Mouse (Mus musculus) hindbrain, embryonic 10.5 days (tissue): ENCODE measurements around the gene Fpr2. TPM values are rescaled to one million over a fixed set of nuclear protein-coding genes. Genes with fewer than 3 reads are reported as not detected.

Experiments used
- DNase-seq: peaks from one replicate; pipeline ENCODE4 v3.0.0-alpha.2; 2017; ENCODE audit warnings: low spot score
- H3K27ac ChIP-seq: fragments of 300-500 bp; sonication (generic); 2 replicates; pipeline ENCODE4 v1.5.1; 2016; ENCODE audit warnings: mild to moderate bottlenecking, moderate library complexity
- H3K27me3 ChIP-seq: fragments of 300-500 bp; sonication (generic); 2 replicates; pipeline ENCODE4 v1.6.1; 2016; ENCODE audit warnings: mild to moderate bottlenecking; ENCODE audit not compliant: poor library complexity, insufficient read depth, severe bottlenecking
- H3K36me3 ChIP-seq: fragments of 300-500 bp; sonication (generic); 2 replicates; pipeline ENCODE4 v1.6.1; 2016; ENCODE audit warnings: mild to moderate bottlenecking, moderate library complexity
- H3K4me1 ChIP-seq: fragments of 300-500 bp; sonication (generic); replicated peaks from 2 replicates; pipeline ENCODE4 v1.6.1; 2016; ENCODE audit warnings: mild to moderate bottlenecking
- H3K4me3 ChIP-seq: fragments of 300-500 bp; sonication (generic); 2 replicates; pipeline ENCODE4 v1.5.1; 2016; ENCODE audit warnings: mild to moderate bottlenecking, moderate library complexity
- H3K9me3 ChIP-seq: fragments of 300-500 bp; sonication (generic); 2 replicates; pipeline ENCODE4 v1.6.1; 2016; ENCODE audit warnings: mild to moderate bottlenecking, moderate library complexity
- WGBS: fragments of 180-500 bp; shearing (Covaris S2); methylation state at CpG from one replicate; pipeline ENCODE4 v1.1.7; 2016; 5-methylcytosine and 5-hydroxymethylcytosine counted together
- polyA plus RNA-seq: library from polyadenylated mRNA; unstranded; fragments of >200 nt; fragmentation: Nextera tagmentation; extraction: Ambion mirVana; gene quantifications from 2 replicates; pipeline ENCODE4 v1.2.1, GENCODE M21; 2016

Gene Fpr2
- polyA plus RNA-seq, 1 experiment from 2014 or later, result not detected

- 82% methylated on average over 1 of the region's 1 CpGs for WGBS
- no peaks in the 10 kb centered on the region for H3K9me3 ChIP-seq
These were observed 30.2 kb upstream of the Fpr2 start for GRCm38 (mm10) chr17:17857446-17857845.

GRCm38 (mm10) chr17:17860110-17860509 is 27.5 kb upstream of the Fpr2 start:
- WGBS, result 86% methylated on average over 3 of the region's 3 CpGs
- no peak overlapping the region for H3K27ac ChIP-seq
- no peaks in the 10 kb centered on the region; the same call in 1 of the 2 replicates for H3K36me3 ChIP-seq
- DNase-seq, result no peak
- H3K27me3 ChIP-seq, result no peaks in the 10 kb centered on the region
- no peak overlapping the region for H3K4me3 ChIP-seq
- H3K4me1 ChIP-seq, result 0 out of 2 replicates have a peak, but pooled peaks cover 2% of the 10 kb centered on the region
- no peaks in the 10 kb centered on the region for H3K9me3 ChIP-seq

More at GRCm38 (mm10) chr17:17857446-17857845, 30.2 kb upstream of the Fpr2 start:
- no peak for DNase-seq
- H3K27me3 ChIP-seq, result no peaks in the 10 kb centered on the region
- 0 out of 2 replicates have a peak, but pooled peaks cover 4% of the 10 kb centered on the region for H3K4me1 ChIP-seq
- H3K36me3 ChIP-seq, result no peaks in the 10 kb centered on the region
- H3K27ac ChIP-seq, result no peak overlapping the region
- H3K4me3 ChIP-seq, result no peak overlapping the region

- Histone ChIP-seq H3K36me3 (no peaks in the 10 kb centered on the region; the same call in 1 of the 2 replicates), H3K4me3 (no peak overlapping the region), H3K4me1 (no peaks in the 10 kb centered on the region), H3K27me3 (no peaks in the 10 kb centered on the region), H3K9me3 (no peaks in the 10 kb centered on the region), H3K27ac (no peak overlapping the region)
- no peak for DNase-seq
- WGBS, result 63% methylated on average over 1 of the region's 1 CpGs
These were observed 25.3 kb upstream of the Fpr2 start for GRCm38 (mm10) chr17:17862360-17862759.

GRCm38 (mm10) chr17:17865168-17865567 is 22.5 kb upstream of the Fpr2 start:
- Histone ChIP-seq H3K9me3 (no peaks in the 10 kb centered on the region), H3K4me1 (no peaks in the 10 kb centered on the region), H3K4me3 (no peak overlapping the region), H3K27ac (no peak overlapping the region), H3K36me3 (no peaks in the 10 kb centered on the region; the same call in 1 of the 2 replicates), H3K27me3 (no peaks in the 10 kb centered on the region)
- WGBS, result 58% methylated on average over 2 of the region's 2 CpGs
- DNase-seq, result no peak

GRCm38 (mm10) chr17:17866801-17867469 is 20.7 kb upstream of the Fpr2 start:
- no peaks in the 10 kb centered on the region for H3K27me3 ChIP-seq
- DNase-seq, result no peak

GRCm38 (mm10) chr17:17870892-17871550 is 16.6 kb upstream of the Fpr2 start:
- WGBS, result 77% methylated on average over 2 of the region's 2 CpGs
- Histone ChIP-seq H3K4me1 (no peaks in the 10 kb centered on the region), H3K9me3 (peaks cover 10% of the 10 kb centered on the region), H3K27me3 (no peaks in the 10 kb centered on the region), H3K27ac (no peak overlapping the region), H3K4me3 (no peak overlapping the region), H3K36me3 (no peaks in the 10 kb centered on the region)
- DNase-seq, result no peak

More at GRCm38 (mm10) chr17:17866801-17867469, 20.7 kb upstream of the Fpr2 start:
- Histone ChIP-seq H3K4me3 (no peak overlapping the region), H3K9me3 (no peaks in the 10 kb centered on the region), H3K27ac (no peak overlapping the region), H3K36me3 (no peaks in the 10 kb centered on the region; the same call in 1 of the 2 replicates), H3K4me1 (no peaks in the 10 kb centered on the region)
- WGBS, result 92% methylated on average over 11 of the region's 11 CpGs

- DNase-seq, result no peak
- no peak overlapping the region for H3K27ac ChIP-seq
- H3K36me3 ChIP-seq, result no peaks in the 10 kb centered on the region
- H3K9me3 ChIP-seq, result peaks cover 10% of the 10 kb centered on the region
- no peak overlapping the region for H3K4me3 ChIP-seq
- 85% methylated on average over 2 of the region's 2 CpGs for WGBS
- no peaks in the 10 kb centered on the region for H3K27me3 ChIP-seq
- no peaks in the 10 kb centered on the region for H3K4me1 ChIP-seq
These were observed 15.9 kb upstream of the Fpr2 start for GRCm38 (mm10) chr17:17871697-17872096.

GRCm38 (mm10) chr17:17879347-17879746 is 8.3 kb upstream of the Fpr2 start:
- H3K4me3 ChIP-seq, result no peak overlapping the region
- H3K4me1 ChIP-seq, result no peaks in the 10 kb centered on the region
- WGBS, result 84% methylated on average over 1 of the region's 1 CpGs
- H3K27me3 ChIP-seq, result no peaks in the 10 kb centered on the region
- no peak overlapping the region for H3K27ac ChIP-seq
- no peak for DNase-seq
- H3K9me3 ChIP-seq, result no peaks in the 10 kb centered on the region
- no peaks in the 10 kb centered on the region for H3K36me3 ChIP-seq

- WGBS, result 86% methylated on average over 3 of the region's 3 CpGs
These were observed 5.0 kb upstream of the Fpr2 start for GRCm38 (mm10) chr17:17882672-17883071.

GRCm38 (mm10) chr17:17883840-17884239 is 3.8 kb upstream of the Fpr2 start, which contains the start of gene Fpr1:
Gene Fpr1 (minus strand): TSS chr17:17883940.
- Histone ChIP-seq H3K9me3 (no peaks in the 10 kb centered on the region), H3K36me3 (no peaks in the 10 kb centered on the region), H3K27ac (no peak within 1 kb of the TSS), H3K27me3 (no peaks in the 10 kb centered on the region), H3K4me1 (no peaks in the 10 kb centered on the region), H3K4me3 (no peak within 1 kb of the TSS)
- WGBS, result 56% methylated on average over 1 of the region's 1 CpGs
- DNase-seq, result no peak

More at GRCm38 (mm10) chr17:17882672-17883071, 5.0 kb upstream of the Fpr2 start:
- no peaks in the 10 kb centered on the region for H3K9me3 ChIP-seq
- no peaks in the 10 kb centered on the region for H3K36me3 ChIP-seq
- no peak for DNase-seq
- H3K4me3 ChIP-seq, result no peak overlapping the region
- H3K4me1 ChIP-seq, result no peaks in the 10 kb centered on the region
- H3K27ac ChIP-seq, result no peak overlapping the region
- no peaks in the 10 kb centered on the region for H3K27me3 ChIP-seq

- Histone ChIP-seq H3K9me3 (no peaks in the 10 kb centered on the region), H3K27me3 (no peaks in the 10 kb centered on the region), H3K4me3 (no peak overlapping the region), H3K4me1 (no peaks in the 10 kb centered on the region), H3K36me3 (no peaks in the 10 kb centered on the region), H3K27ac (no peak overlapping the region)
- whole genome bisulfite sequencing, result 88% methylated on average over 2 of the region's 2 CpGs
- DNase-seq, result no peak
These were observed 2.3 kb downstream of the Fpr2 start for GRCm38 (mm10) chr17:17889732-17890425.

- DNase-seq, result no peak
- no peaks in the 10 kb centered on the region for H3K27me3 ChIP-seq
- no peak overlapping the region for H3K4me3 ChIP-seq
- H3K9me3 ChIP-seq, result no peaks in the 10 kb centered on the region
- no peaks in the 10 kb centered on the region for H3K36me3 ChIP-seq
- no peak overlapping the region for H3K27ac ChIP-seq
- 5% methylated on average over 4 of the region's 4 CpGs for WGBS
- H3K4me1 ChIP-seq, result no peaks in the 10 kb centered on the region
These were observed 8.4 kb downstream of the Fpr2 start for GRCm38 (mm10) chr17:17896039-17896438.

GRCm38 (mm10) chr17:17899268-17899667 is 11.6 kb downstream of the Fpr2 start:
- Histone ChIP-seq H3K27ac (no peak overlapping the region), H3K27me3 (no peaks in the 10 kb centered on the region), H3K4me3 (no peak overlapping the region), H3K4me1 (no peaks in the 10 kb centered on the region), H3K9me3 (no peaks in the 10 kb centered on the region), H3K36me3 (no peaks in the 10 kb centered on the region)
- WGBS, result 88% methylated on average over 2 of the region's 2 CpGs
- no peak for DNase-seq
